Mouse (Mus musculus): ENCODE measurements around the gene Ubxn2a. TPM values are rescaled to one million over a fixed set of nuclear protein-coding genes. Genes with fewer than 3 reads are reported as not detected.

The Ubxn2a gene
- total RNA-seq, 2 experiments from 2014 or later, result 69.0 to 76.7 TPM

Other genes with a start within 250 kb of the Ubxn2a start
- gene Fam228a, start 169.3 kb downstream of the Ubxn2a start, total RNA-seq (2021), result under 1 TPM; 0.15 to 0.23 TPM
- gene Pfn4, start 138.7 kb downstream of the Ubxn2a start, total RNA-seq (2021), result 1 to 10 TPM; 4.1 to 4.2 TPM
- 1 to 10 TPM; 3.1 to 3.4 TPM for gene Fam228b, start 138.4 kb downstream of the Ubxn2a start, total RNA-seq (2021)
- 10 to 100 TPM; 41.5 TPM for gene Sf3b6, start 90.2 kb downstream of the Ubxn2a start, total RNA-seq (2021)
- under 1 TPM in 1 of 2 experiments, not detected in 1; 0.74 TPM for gene Fkbp1b, start 66.1 kb downstream of the Ubxn2a start, total RNA-seq (2021)
- gene Wdcp, start 64.4 kb downstream of the Ubxn2a start, total RNA-seq (2021), result 1 to 10 TPM; 7.3 to 8.4 TPM
- under 1 TPM; 0.52 to 0.93 TPM for gene Mfsd2b, start 33.3 kb downstream of the Ubxn2a start, total RNA-seq (2021)
- gene Atad2b, start 9.6 kb upstream of the Ubxn2a start, total RNA-seq (2021), result 10 to 100 TPM; 11.6 to 12.4 TPM

All from heart, adult 18-20 months (tissue).